Mouse (Mus musculus) liver, adult 2 months (tissue): Measurements from ENCODE around the gene Pla2g4b.

ENCODE experiments used
- CTCF ChIP-seq: fragments of 200-500 bp; IDR thresholded peaks from 2 replicates; pipeline ENCODE4 v1.5.1; 2011; ENCODE audit warnings: low read depth, low read length, control low read depth
- POLR2A ChIP-seq: fragments of 200-500 bp; IDR thresholded peaks from 2 replicates; pipeline ENCODE4 v1.6.1; 2011; ENCODE audit warnings: low read length, control low read depth; ENCODE audit not compliant: insufficient read depth; ENCODE audit errors: extremely low read depth

DNA sequence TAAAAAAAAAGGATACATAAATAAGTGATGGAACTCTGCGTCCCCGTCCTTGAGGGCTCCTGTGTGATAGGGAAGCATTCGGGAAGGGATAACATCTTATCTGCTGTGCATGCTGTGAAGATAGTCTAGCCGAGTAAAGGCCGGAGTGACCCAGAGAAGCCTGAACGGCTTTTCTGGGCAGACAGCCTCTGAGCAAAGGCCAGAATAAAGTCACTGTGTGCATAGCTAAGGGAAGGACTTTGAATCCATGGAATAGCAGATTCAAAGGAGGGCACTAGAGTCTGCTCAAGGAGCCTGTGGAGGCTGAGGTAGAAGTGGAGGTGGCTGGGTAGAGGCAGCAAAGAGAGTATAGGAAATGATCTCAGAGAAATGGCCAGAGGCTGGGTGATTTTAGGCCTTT lies 38.4 kb upstream of the Pla2g4b start:
- TF ChIP-seq CTCF: no peak
- no peak for TF ChIP-seq POLR2A
